Mouse (Mus musculus) lung, postnatal 0 days (tissue): ENCODE results near the gene Cog5. TPM values are rescaled to one million over a fixed set of nuclear protein-coding genes. Genes with fewer than 3 reads are reported as not detected.

Experiments used
- ATAC-seq: fragments of 200-750 bp; cut with Nextera tagmentation; 2 replicates; pipeline ENCODE4 v1.8.0; 2017; ENCODE audit warnings: moderate library complexity
- DNase-seq: peaks from one replicate; pipeline ENCODE4 v3.0.0-alpha.2; 2016; ENCODE audit warnings: low spot score
- H3K27ac ChIP-seq: fragments of 300-500 bp; sonication (generic); 2 replicates; pipeline ENCODE4 v1.5.1; 2014; ENCODE audit warnings: antibody characterized with exemption, mild to moderate bottlenecking, low read length, mixed read lengths
- H3K27me3 ChIP-seq: fragments of 300-500 bp; sonication (generic); replicated peaks from 2 replicates; pipeline ENCODE4 v1.6.1; 2014; ENCODE audit warnings: low read length, mixed read lengths; ENCODE audit not compliant: insufficient read depth
- H3K36me3 ChIP-seq: fragments of 300-500 bp; sonication (generic); 2 replicates; pipeline ENCODE4 v1.6.1; 2014; ENCODE audit warnings: low read length, mixed read lengths; ENCODE audit not compliant: insufficient read depth
- H3K4me1 ChIP-seq: fragments of 300-500 bp; sonication (generic); 2 replicates; pipeline ENCODE4 v1.6.1; 2014; ENCODE audit warnings: antibody characterized with exemption, low read depth, low read length, mixed read lengths; ENCODE audit not compliant: insufficient read depth
- H3K4me2 ChIP-seq: fragments of 300-500 bp; sonication (generic); replicated peaks from 2 replicates; pipeline ENCODE4 v1.6.1; 2014; ENCODE audit warnings: low read depth, mild to moderate bottlenecking, low read length, moderate library complexity, mixed read lengths
- H3K4me3 ChIP-seq: fragments of 300-500 bp; sonication (generic); 2 replicates; pipeline ENCODE4 v1.5.1; 2014; ENCODE audit warnings: low read depth, low read length
- H3K9ac ChIP-seq: fragments of 300-500 bp; sonication (generic); replicated peaks from 2 replicates; pipeline ENCODE4 v1.6.1; 2014; ENCODE audit warnings: low read depth, mild to moderate bottlenecking
- H3K9me3 ChIP-seq: fragments of 300-500 bp; sonication (generic); 2 replicates; pipeline ENCODE4 v1.6.1; 2016; ENCODE audit warnings: low read length, mixed read lengths
- CTCF ChIP-seq: IDR thresholded peaks from 2 replicates; pipeline ENCODE4 v1.5.1; 2016; ENCODE audit warnings: antibody characterized with exemption, mild to moderate bottlenecking
- EP300 ChIP-seq: IDR thresholded peaks from 2 replicates; pipeline ENCODE4 v1.6.1; 2016; ENCODE audit warnings: antibody characterized with exemption, mild to moderate bottlenecking, control low read depth
- WGBS: fragments of 180-500 bp; shearing (Covaris S2); extraction: QIAGEN DNeasy Blood & Tissue Kit; methylation state at CpG from one replicate; pipeline ENCODE4 v1.1.7; 2014; 5-methylcytosine and 5-hydroxymethylcytosine counted together
- polyA plus RNA-seq: library from polyadenylated mRNA; unstranded; fragments of >200 nt; fragmentation: Nextera tagmentation; extraction: Ambion mirVana; gene quantifications from 2 replicates; pipeline ENCODE4 v1.2.1, GENCODE M21; 2015

Cog5 gene
- polyA plus RNA-seq, 1 experiment from 2014 or later, result 17.0 TPM

DNA sequence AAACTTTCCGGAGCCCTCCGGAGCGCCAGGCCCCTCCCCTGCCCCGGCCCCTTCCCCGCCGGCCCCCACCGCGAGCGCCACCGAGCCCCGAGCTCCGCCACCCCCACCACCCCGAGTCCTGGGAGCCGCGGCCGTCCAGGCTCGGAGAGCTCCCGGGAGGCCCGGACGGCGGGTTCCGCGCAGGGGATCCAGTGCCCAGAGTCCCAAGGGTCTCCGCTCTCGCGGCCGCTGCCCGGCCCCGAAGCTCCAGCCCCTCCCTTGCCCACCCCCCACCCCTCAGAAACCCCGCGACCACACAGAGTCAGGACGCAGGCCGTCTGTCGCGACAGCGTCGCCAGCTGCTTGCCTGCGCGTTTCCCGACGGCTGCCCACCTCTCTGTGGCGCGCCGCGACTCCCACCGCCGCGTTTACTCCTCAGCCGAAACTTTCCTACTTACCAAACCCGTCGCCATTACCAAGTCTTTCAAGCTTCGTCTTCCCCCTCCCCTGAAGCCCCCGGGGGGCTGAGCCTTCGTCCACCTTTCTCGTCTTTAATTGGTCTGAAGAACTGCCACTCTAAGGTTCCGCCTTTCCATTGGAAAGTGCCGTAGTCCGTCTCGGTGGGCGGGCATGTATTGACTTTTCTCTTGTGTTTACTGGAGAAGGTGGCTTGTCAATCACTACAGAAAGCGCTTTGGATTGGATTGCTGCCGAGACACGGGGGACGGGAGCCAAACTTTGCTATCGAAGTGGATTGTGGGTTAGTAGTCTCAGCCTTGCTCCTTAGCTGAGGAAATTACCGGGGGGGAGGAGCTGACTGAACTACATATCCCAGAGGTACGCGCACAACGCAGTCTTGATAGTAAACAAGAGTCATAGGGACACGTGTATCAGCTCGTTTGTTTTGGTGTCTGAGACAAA, 295.3 kb downstream of the Cog5 start, which contains the start of gene Hbp1:
Gene Hbp1, minus strand, starts transcription at position 777 of the 900 bp plus-strand sequence.
- ATAC-seq, result peak; percentile 94
- Histone ChIP-seq H3K9ac (peak within 1 kb of the TSS; percentile 100), H3K27ac (peak within 1 kb of the TSS; percentile 100), H3K4me3 (peak within 1 kb of the TSS; percentile 100), H3K9me3 (no peaks in the 10 kb centered on the region), H3K36me3 (no peaks in the 10 kb centered on the region), H3K4me1 (no peaks in the 10 kb centered on the region), H3K4me2 (peak within 1 kb of the TSS; percentile 68), H3K27me3 (no peaks in the 10 kb centered on the region)
- 2% methylated on average over 57 of the region's 71 CpGs for WGBS
- DNase-seq, result peak; percentile 100
- peak; percentile 52; the same call in 1 of the 2 replicates for TF ChIP-seq EP300
- no peak for TF ChIP-seq CTCF

DNA sequence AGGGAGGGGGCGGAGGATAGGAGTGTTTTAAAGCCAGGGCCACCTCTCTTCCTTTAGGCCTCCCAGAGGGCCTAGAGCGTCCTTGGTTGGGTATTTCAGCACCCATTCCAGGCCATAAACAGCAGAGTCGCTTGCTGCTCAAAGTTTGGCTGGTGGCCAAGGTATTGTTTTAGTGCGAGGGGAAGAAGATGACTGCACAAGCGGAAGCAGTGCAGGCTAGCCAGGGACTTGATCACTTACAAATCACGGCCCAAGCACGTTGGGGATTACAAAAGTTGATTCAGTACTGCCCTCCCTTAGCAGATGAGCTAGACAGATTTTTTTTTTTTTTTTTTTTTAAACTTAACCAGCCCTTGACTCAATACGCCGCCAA, 296.0 kb downstream of the Cog5 start:
- TF ChIP-seq EP300, result peak; percentile 47
- no peak for TF ChIP-seq CTCF
- Histone ChIP-seq H3K36me3 (no peaks in the 10 kb centered on the region), H3K27me3 (no peaks in the 10 kb centered on the region), H3K4me1 (no peaks in the 10 kb centered on the region), H3K9ac (peak overlapping the region; percentile 19; the same call in 1 of the 2 replicates), H3K9me3 (no peaks in the 10 kb centered on the region), H3K4me3 (peak overlapping the region; percentile 15; the same call in 1 of the 2 replicates), H3K4me2 (peak overlapping the region; percentile 46), H3K27ac (peak overlapping the region; percentile 91)
- no peak for DNase-seq
- ATAC-seq, result no peak
- WGBS, result under 1% methylated on average over 9 of the region's 9 CpGs

GRCm38 (mm10) chr12:31955843-31956242, 301.2 kb downstream of the Cog5 start:
- H3K4me1 ChIP-seq, result no peaks in the 10 kb centered on the region
- no peak for DNase-seq
- no peak overlapping the region for H3K27ac ChIP-seq
- no peak overlapping the region for H3K4me2 ChIP-seq
- no peaks in the 10 kb centered on the region for H3K27me3 ChIP-seq
- TF ChIP-seq CTCF (no peak), EP300 (no peak)
- H3K9ac ChIP-seq, result no peak overlapping the region
- no peaks in the 10 kb centered on the region for H3K36me3 ChIP-seq
- H3K9me3 ChIP-seq, result no peaks in the 10 kb centered on the region
- WGBS, result 85% methylated on average over 4 of the region's 4 CpGs
- no peak for ATAC-seq
- no peak overlapping the region for H3K4me3 ChIP-seq

- Histone ChIP-seq H3K4me3 (no peak overlapping the region), H3K27ac (no peak overlapping the region), H3K4me1 (no peaks in the 10 kb centered on the region), H3K9me3 (no peaks in the 10 kb centered on the region), H3K9ac (no peak overlapping the region), H3K36me3 (no peaks in the 10 kb centered on the region), H3K4me2 (no peak overlapping the region), H3K27me3 (no peaks in the 10 kb centered on the region)
- no peak for DNase-seq
- WGBS, result 88% methylated on average over 6 of the region's 6 CpGs
- TF ChIP-seq EP300 (no peak), CTCF (no peak)
- no peak for ATAC-seq
These were observed 309.4 kb downstream of the Cog5 start for GRCm38 (mm10) chr12:31964074-31964473.

DNA sequence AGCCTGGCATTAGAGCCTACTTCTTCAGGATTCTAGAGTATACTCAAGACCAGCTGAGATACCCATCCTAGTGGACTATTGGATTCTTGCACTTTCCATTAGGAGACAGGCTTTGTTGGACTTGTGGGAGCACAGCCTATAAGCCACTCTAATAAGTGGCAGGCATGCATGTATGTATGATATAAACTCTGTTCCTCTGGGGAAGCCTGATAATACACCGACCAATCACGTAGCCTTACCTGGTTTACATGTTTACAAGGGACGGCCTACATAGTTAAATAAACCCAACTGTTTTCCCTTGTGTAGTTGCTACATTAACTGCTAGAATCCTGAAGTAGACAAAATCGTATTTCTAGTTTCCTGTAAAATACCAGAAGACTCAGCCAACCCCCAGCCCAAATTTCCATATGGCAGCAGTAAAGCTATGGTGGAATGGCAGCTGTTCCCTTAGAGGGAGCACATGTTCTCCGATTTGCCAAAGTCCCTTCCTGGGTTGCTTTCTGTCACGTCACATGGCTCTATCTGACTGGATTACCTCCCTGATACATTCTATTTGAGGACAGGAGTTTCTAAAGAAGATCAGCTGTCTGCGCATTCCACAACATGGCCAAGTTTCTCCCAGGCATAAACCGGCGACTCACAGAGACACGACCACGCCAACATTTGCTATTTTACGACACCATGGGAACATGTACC, 311.0 kb downstream of the Cog5 start:
- no peak overlapping the region for H3K27ac ChIP-seq
- ATAC-seq, result no peak
- no peak overlapping the region for H3K4me2 ChIP-seq
- no peak overlapping the region for H3K9ac ChIP-seq
- TF ChIP-seq EP300 (no peak), CTCF (no peak)
- no peaks in the 10 kb centered on the region for H3K36me3 ChIP-seq
- no peaks in the 10 kb centered on the region for H3K4me1 ChIP-seq
- 86% methylated on average over 12 of the region's 12 CpGs for WGBS
- no peak for DNase-seq
- H3K9me3 ChIP-seq, result no peaks in the 10 kb centered on the region
- no peaks in the 10 kb centered on the region for H3K27me3 ChIP-seq
- H3K4me3 ChIP-seq, result no peak overlapping the region

- WGBS, result 82% methylated on average over 4 of the region's 4 CpGs
- Histone ChIP-seq H3K9ac (no peak overlapping the region), H3K27me3 (no peaks in the 10 kb centered on the region), H3K9me3 (no peaks in the 10 kb centered on the region), H3K4me1 (no peaks in the 10 kb centered on the region), H3K4me2 (no peak overlapping the region), H3K36me3 (no peaks in the 10 kb centered on the region), H3K4me3 (no peak overlapping the region), H3K27ac (no peak overlapping the region)
- DNase-seq, result no peak
- no peak for ATAC-seq
- no peak for TF ChIP-seq EP300
These were observed 311.7 kb downstream of the Cog5 start for GRCm38 (mm10) chr12:31966405-31966804.
